Mouse (Mus musculus) hindbrain, postnatal 0 days (tissue): ENCODE results near the gene Igf2bp2. TPM values are rescaled to one million over a fixed set of nuclear protein-coding genes. Genes with fewer than 3 reads are reported as not detected.

ENCODE experiments used
- ATAC-seq: fragments of 200-750 bp; cut with Nextera tagmentation; 2 replicates; pipeline ENCODE4 v1.8.0; 2017; ENCODE audit warnings: mild to moderate bottlenecking, moderate TSS enrichment, moderate library complexity
- DNase-seq: peaks from one replicate; pipeline ENCODE4 v3.0.0-alpha.2; 2015; ENCODE audit warnings: low spot score
- H3K27ac ChIP-seq: fragments of 300-500 bp; sonication (generic); 2 replicates; pipeline ENCODE4 v1.5.1; 2014; ENCODE audit warnings: mild to moderate bottlenecking
- H3K27me3 ChIP-seq: fragments of 300-500 bp; sonication (generic); 2 replicates; pipeline ENCODE4 v1.6.1; 2014; ENCODE audit warnings: low read length, mixed read lengths; ENCODE audit not compliant: insufficient read depth
- H3K36me3 ChIP-seq: fragments of 300-500 bp; sonication (generic); 2 replicates; pipeline ENCODE4 v1.6.1; 2014; ENCODE audit warnings: low read length, mixed read lengths; ENCODE audit not compliant: insufficient read depth
- H3K4me1 ChIP-seq: fragments of 300-500 bp; sonication (generic); 2 replicates; pipeline ENCODE4 v1.6.1; 2014; ENCODE audit warnings: antibody characterized with exemption, low read length, mixed read lengths; ENCODE audit not compliant: insufficient read depth
- H3K4me2 ChIP-seq: fragments of 300-500 bp; sonication (generic); 2 replicates; pipeline ENCODE4 v1.6.1; 2014; ENCODE audit warnings: low read depth, mild to moderate bottlenecking, low read length, moderate library complexity, mixed read lengths
- H3K4me3 ChIP-seq: fragments of 300-500 bp; sonication (generic); 2 replicates; pipeline ENCODE4 v1.5.1; 2014; ENCODE audit warnings: low read length
- H3K9ac ChIP-seq: fragments of 300-500 bp; sonication (generic); replicated peaks from 2 replicates; pipeline ENCODE4 v1.6.1; 2014; ENCODE audit warnings: mild to moderate bottlenecking, low read length, moderate library complexity, mixed read lengths
- H3K9me3 ChIP-seq: fragments of 300-500 bp; sonication (generic); 2 replicates; pipeline ENCODE4 v1.6.1; 2016; ENCODE audit warnings: low read length, mixed read lengths
- CTCF ChIP-seq: IDR thresholded peaks from 2 replicates; pipeline ENCODE4 v1.5.1; 2016; ENCODE audit warnings: antibody characterized with exemption, control low read depth, low read depth
- WGBS: fragments of 180-500 bp; shearing (Covaris S2); extraction: QIAGEN DNeasy Blood & Tissue Kit; methylation state at CpG from one replicate; pipeline ENCODE4 v1.1.7; 2014; 5-methylcytosine and 5-hydroxymethylcytosine counted together
- polyA plus RNA-seq: library from polyadenylated mRNA; unstranded; fragments of >200 nt; fragmentation: Nextera tagmentation; extraction: Ambion mirVana; gene quantifications from 2 replicates; pipeline ENCODE4 v1.2.1, GENCODE M21; 2015
- total RNA-seq: library from RNA; depleted of rRNA; stranded (reverse); fragments of >200 nt; gene quantifications from 2 replicates; pipeline ENCODE4 v1.2.3, GENCODE M21; 2014

The Igf2bp2 gene
- total and polyA plus RNA-seq, 2 experiments from 2014 or later, result 7.7 to 15.8 TPM

- Histone ChIP-seq H3K9me3 (no peaks in the 10 kb centered on the region), H3K4me1 (no peaks in the 10 kb centered on the region), H3K9ac (no peak overlapping the region), H3K4me2 (no peak overlapping the region), H3K36me3 (peaks cover 20% of the 10 kb centered on the region), H3K27me3 (no peaks in the 10 kb centered on the region), H3K4me3 (no peak overlapping the region), H3K27ac (no peak overlapping the region)
- ATAC-seq, result no peak
- DNase-seq, result no peak
- 86% methylated on average over 8 of the region's 8 CpGs for WGBS
- TF ChIP-seq CTCF, result no peak
Observed at GRCm38 (mm10) chr16:22067406-22067805, 95.7 kb downstream of the Igf2bp2 start.

GRCm38 (mm10) chr16:22065536-22065935, 97.6 kb downstream of the Igf2bp2 start:
- Histone ChIP-seq H3K36me3 (peaks cover 20% of the 10 kb centered on the region), H3K27ac (no peak overlapping the region), H3K9me3 (no peaks in the 10 kb centered on the region), H3K4me2 (no peak overlapping the region), H3K9ac (no peak overlapping the region), H3K4me1 (no peaks in the 10 kb centered on the region), H3K4me3 (no peak overlapping the region), H3K27me3 (no peaks in the 10 kb centered on the region)
- ATAC-seq, result no peak
- TF ChIP-seq CTCF, result no peak
- DNase-seq, result no peak

DNA sequence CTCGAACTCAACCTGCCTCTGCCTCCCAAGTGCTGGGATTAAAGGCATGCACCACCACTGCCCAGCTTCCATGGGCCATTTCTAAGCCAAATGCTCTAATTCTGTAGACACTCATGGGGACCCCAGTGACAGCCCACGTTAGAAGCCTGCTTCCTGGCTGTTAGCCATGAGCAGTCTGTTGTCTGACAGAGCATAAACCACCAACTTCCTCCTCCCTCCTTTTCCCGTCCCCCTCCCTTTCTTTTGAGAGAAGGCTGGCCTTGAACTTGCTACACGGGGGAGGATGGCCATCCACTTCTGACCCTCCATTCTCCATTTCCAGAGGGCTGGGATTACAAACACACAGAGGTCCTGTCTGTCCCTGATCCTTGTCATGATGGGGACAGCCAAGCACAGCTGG, 100.8 kb downstream of the Igf2bp2 start:
- H3K4me3 ChIP-seq, result no peak overlapping the region
- no peaks in the 10 kb centered on the region for H3K9me3 ChIP-seq
- ATAC-seq, result no peak
- H3K4me1 ChIP-seq, result no peaks in the 10 kb centered on the region
- H3K27ac ChIP-seq, result no peak overlapping the region
- no peak overlapping the region for H3K9ac ChIP-seq
- no peak overlapping the region for H3K4me2 ChIP-seq
- H3K27me3 ChIP-seq, result no peaks in the 10 kb centered on the region
- 61% methylated on average over 4 of the region's 4 CpGs for WGBS
- peaks cover 12% of the 10 kb centered on the region; the same call in 1 of the 2 replicates for H3K36me3 ChIP-seq
- TF ChIP-seq CTCF, result no peak
- no peak for DNase-seq

GRCm38 (mm10) chr16:22061555-22062160, 101.4 kb downstream of the Igf2bp2 start:
- no peak for TF ChIP-seq CTCF

DNA sequence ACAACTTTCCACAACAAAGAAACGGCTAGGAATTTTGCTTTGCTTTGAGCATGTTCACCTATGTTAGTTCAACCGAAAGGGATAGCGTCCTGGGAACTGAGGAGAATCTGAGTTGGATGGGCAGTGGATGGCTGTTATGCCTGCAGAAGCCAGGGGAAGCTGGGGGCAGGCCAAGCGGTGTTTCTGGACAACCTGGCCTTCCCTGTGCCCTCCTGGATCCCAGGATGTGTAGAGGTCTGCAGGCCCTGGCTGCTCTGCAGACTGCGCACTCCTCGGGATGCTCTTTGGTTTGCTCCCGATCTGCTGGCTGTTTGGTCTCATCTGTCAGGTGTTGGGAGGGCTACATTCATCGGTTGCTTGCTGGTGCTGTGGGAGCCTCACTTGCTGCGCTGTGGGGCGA, 102.7 kb downstream of the Igf2bp2 start:
- WGBS, result 86% methylated on average over 10 of the region's 10 CpGs
- ATAC-seq, result no peak

More at GRCm38 (mm10) chr16:22061555-22062160, 101.4 kb downstream of the Igf2bp2 start:
- Histone ChIP-seq H3K4me3 (no peak overlapping the region), H3K9ac (no peak overlapping the region), H3K9me3 (no peaks in the 10 kb centered on the region), H3K4me2 (no peak overlapping the region), H3K27ac (no peak overlapping the region), H3K4me1 (no peaks in the 10 kb centered on the region), H3K36me3 (0 out of 2 replicates have a peak, but pooled peaks cover 9% of the 10 kb centered on the region), H3K27me3 (no peaks in the 10 kb centered on the region)
- DNase-seq, result no peak
- no peak for ATAC-seq
- WGBS, result 80% methylated on average over 14 of the region's 14 CpGs

DNA sequence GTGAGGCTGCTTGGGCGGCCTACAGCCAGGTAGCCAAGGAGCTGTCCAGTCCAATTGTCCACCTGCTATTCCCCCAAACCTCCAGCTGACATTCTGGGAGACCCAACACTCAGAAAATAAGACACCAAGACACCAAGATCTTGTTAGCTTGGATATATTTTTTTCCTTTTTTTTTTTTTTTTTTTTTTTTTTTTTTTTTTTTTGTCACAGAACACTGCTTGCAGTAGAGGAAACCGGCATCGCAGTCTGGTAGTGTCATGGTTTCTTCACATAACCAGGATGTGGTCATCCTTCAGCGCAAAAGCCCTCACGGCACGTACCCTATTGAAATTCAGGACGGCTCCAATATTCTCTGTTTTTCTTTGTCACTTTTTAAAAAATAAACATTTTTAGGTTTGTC, 104.2 kb downstream of the Igf2bp2 start:
- 0 out of 2 replicates have a peak, but pooled peaks cover 6% of the 10 kb centered on the region for H3K36me3 ChIP-seq
- WGBS, result 88% methylated on average over 7 of the region's 7 CpGs
- H3K4me3 ChIP-seq, result no peak overlapping the region

More for the DNA sequence above, 102.7 kb downstream of the Igf2bp2 start:
- no peak for DNase-seq
- H3K36me3 ChIP-seq, result 0 out of 2 replicates have a peak, but pooled peaks cover 6% of the 10 kb centered on the region
- H3K4me2 ChIP-seq, result no peak overlapping the region
- no peak for TF ChIP-seq CTCF
- no peak overlapping the region for H3K9ac ChIP-seq
- H3K4me1 ChIP-seq, result no peaks in the 10 kb centered on the region
- H3K27me3 ChIP-seq, result no peaks in the 10 kb centered on the region
- H3K27ac ChIP-seq, result no peak overlapping the region; the same call in 1 of the 2 replicates
- H3K4me3 ChIP-seq, result no peak overlapping the region
- no peaks in the 10 kb centered on the region for H3K9me3 ChIP-seq

DNA sequence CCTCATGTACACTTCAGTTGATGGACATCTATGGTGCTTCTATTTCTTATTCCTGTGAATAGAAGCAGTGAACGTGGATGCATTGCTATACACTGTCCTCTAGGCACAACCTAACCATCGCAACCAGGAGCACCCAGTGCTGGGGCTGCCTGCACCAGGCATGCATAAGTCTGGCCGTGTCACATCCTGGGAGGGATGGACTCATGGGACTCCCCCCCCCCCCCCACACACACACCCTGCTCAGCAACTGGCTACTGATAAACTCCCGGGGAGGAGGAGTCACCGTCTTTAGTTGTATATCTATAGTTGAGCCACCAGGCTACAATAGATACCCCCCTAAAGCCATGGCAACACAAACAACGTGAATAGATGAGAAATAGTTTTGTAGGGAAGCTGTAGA, 105.6 kb downstream of the Igf2bp2 start:
- Histone ChIP-seq H3K27ac (no peak overlapping the region), H3K9me3 (0 out of 2 replicates have a peak, but pooled peaks cover 2% of the 10 kb centered on the region), H3K9ac (no peak overlapping the region), H3K36me3 (no peaks in the 10 kb centered on the region), H3K4me2 (no peak overlapping the region), H3K27me3 (no peaks in the 10 kb centered on the region), H3K4me3 (no peak overlapping the region), H3K4me1 (no peaks in the 10 kb centered on the region)
- DNase-seq (no peak), ATAC-seq (0 out of 2 replicates have a peak, but pooled peaks have one; percentile 27)
- TF ChIP-seq CTCF, result no peak
- WGBS, result 58% methylated on average over 6 of the region's 6 CpGs

More for the DNA sequence above, 104.2 kb downstream of the Igf2bp2 start:
- H3K27me3 ChIP-seq, result no peaks in the 10 kb centered on the region
- DNase-seq (no peak), ATAC-seq (no peak)
- no peak overlapping the region for H3K9ac ChIP-seq
- H3K27ac ChIP-seq, result no peak overlapping the region
- H3K4me2 ChIP-seq, result no peak overlapping the region
- 0 out of 2 replicates have a peak, but pooled peaks cover 2% of the 10 kb centered on the region for H3K9me3 ChIP-seq
- no peaks in the 10 kb centered on the region for H3K4me1 ChIP-seq
- no peak for TF ChIP-seq CTCF
